Mouse (Mus musculus): ENCODE measurements around the gene Hoxb4.

Gene Hoxb4

GRCm38 (mm10) chr11:96317608-96318367, at the start of gene Hoxb4:
Gene Hoxb4 (plus strand): TSS chr11:96318267.
- DNase-seq (ENCODE audit: low read depth, low spot score): no peak

GRCm38 (mm10) chr11:96269869-96270268, 48.2 kb upstream of the Hoxb4 start:
- no peak for DNase-seq (ENCODE audit: low read depth, low spot score)

GRCm38 (mm10) chr11:96270996-96271540, 47.0 kb upstream of the Hoxb4 start, which contains the start of gene Hoxb9:
Gene Hoxb9 (plus strand): TSS chr11:96271457.
- DNase-seq (ENCODE audit: low read depth, low spot score): no peak

GRCm38 (mm10) chr11:96271541-96272011, 46.5 kb upstream of the Hoxb4 start:
- DNase-seq (ENCODE audit: low read depth, low spot score): no peak

GRCm38 (mm10) chr11:96272024-96272921, 45.8 kb upstream of the Hoxb4 start:
- no peak for DNase-seq (ENCODE audit: low read depth, low spot score)

GRCm38 (mm10) chr11:96274428-96274827, 43.6 kb upstream of the Hoxb4 start:
- DNase-seq (ENCODE audit: low read depth, low spot score): no peak

GRCm38 (mm10) chr11:96275896-96276295, 42.2 kb upstream of the Hoxb4 start:
- no peak for DNase-seq (ENCODE audit: low read depth, low spot score)

- DNase-seq (ENCODE audit: low read depth, low spot score): no peak
Observed at GRCm38 (mm10) chr11:96277151-96278044, 40.7 kb upstream of the Hoxb4 start.

- no peak for DNase-seq (ENCODE audit: low read depth, low spot score)
Observed at GRCm38 (mm10) chr11:96278324-96278723, 39.7 kb upstream of the Hoxb4 start.

- DNase-seq (ENCODE audit: low read depth, low spot score): peak; percentile 63
Observed at GRCm38 (mm10) chr11:96278773-96279172, 39.3 kb upstream of the Hoxb4 start.

GRCm38 (mm10) chr11:96279421-96280233, 38.4 kb upstream of the Hoxb4 start:
- DNase-seq (ENCODE audit: low read depth, low spot score): no peak

- DNase-seq (ENCODE audit: low read depth, low spot score): no peak
Observed at GRCm38 (mm10) chr11:96280399-96281378, 37.4 kb upstream of the Hoxb4 start.

- no peak for DNase-seq (ENCODE audit: low read depth, low spot score)
Observed at GRCm38 (mm10) chr11:96281396-96281795, 36.7 kb upstream of the Hoxb4 start.

- DNase-seq (ENCODE audit: low read depth, low spot score): no peak
Observed at GRCm38 (mm10) chr11:96281855-96282570, 36.1 kb upstream of the Hoxb4 start, which contains the start of gene Hoxb8. Gene Hoxb8 (plus strand): TSS chr11:96281905.

- no peak for DNase-seq (ENCODE audit: low read depth, low spot score)
Observed at GRCm38 (mm10) chr11:96282795-96283430, 35.2 kb upstream of the Hoxb4 start.

- DNase-seq (ENCODE audit: low read depth, low spot score): no peak
Observed at GRCm38 (mm10) chr11:96284041-96284749, 33.9 kb upstream of the Hoxb4 start.

All from skeletal muscle tissue, adult 2 months (tissue).